Mouse (Mus musculus) hindbrain, postnatal 0 days (tissue): ENCODE measurements around the gene Mgp. TPM values are rescaled to one million over a fixed set of nuclear protein-coding genes. Genes with fewer than 3 reads are reported as not detected.

Experiments
- ATAC-seq: fragments of 200-750 bp; cut with Nextera tagmentation; 2 replicates; pipeline ENCODE4 v1.8.0; 2017; ENCODE audit warnings: mild to moderate bottlenecking, moderate TSS enrichment, moderate library complexity
- DNase-seq: peaks from one replicate; pipeline ENCODE4 v3.0.0-alpha.2; 2015; ENCODE audit warnings: low spot score
- H3K27ac ChIP-seq: fragments of 300-500 bp; sonication (generic); 2 replicates; pipeline ENCODE4 v1.5.1; 2014; ENCODE audit warnings: mild to moderate bottlenecking
- H3K27me3 ChIP-seq: fragments of 300-500 bp; sonication (generic); 2 replicates; pipeline ENCODE4 v1.6.1; 2014; ENCODE audit warnings: low read length, mixed read lengths; ENCODE audit not compliant: insufficient read depth
- H3K36me3 ChIP-seq: fragments of 300-500 bp; sonication (generic); 2 replicates; pipeline ENCODE4 v1.6.1; 2014; ENCODE audit warnings: low read length, mixed read lengths; ENCODE audit not compliant: insufficient read depth
- H3K4me1 ChIP-seq: fragments of 300-500 bp; sonication (generic); 2 replicates; pipeline ENCODE4 v1.6.1; 2014; ENCODE audit warnings: antibody characterized with exemption, low read length, mixed read lengths; ENCODE audit not compliant: insufficient read depth
- H3K4me2 ChIP-seq: fragments of 300-500 bp; sonication (generic); 2 replicates; pipeline ENCODE4 v1.6.1; 2014; ENCODE audit warnings: low read depth, mild to moderate bottlenecking, low read length, moderate library complexity, mixed read lengths
- H3K4me3 ChIP-seq: fragments of 300-500 bp; sonication (generic); 2 replicates; pipeline ENCODE4 v1.5.1; 2014; ENCODE audit warnings: low read length
- H3K9ac ChIP-seq: fragments of 300-500 bp; sonication (generic); replicated peaks from 2 replicates; pipeline ENCODE4 v1.6.1; 2014; ENCODE audit warnings: mild to moderate bottlenecking, low read length, moderate library complexity, mixed read lengths
- H3K9me3 ChIP-seq: fragments of 300-500 bp; sonication (generic); 2 replicates; pipeline ENCODE4 v1.6.1; 2016; ENCODE audit warnings: low read length, mixed read lengths
- CTCF ChIP-seq: IDR thresholded peaks from 2 replicates; pipeline ENCODE4 v1.5.1; 2016; ENCODE audit warnings: antibody characterized with exemption, control low read depth, low read depth
- WGBS: fragments of 180-500 bp; shearing (Covaris S2); extraction: QIAGEN DNeasy Blood & Tissue Kit; methylation state at CpG from one replicate; pipeline ENCODE4 v1.1.7; 2014; 5-methylcytosine and 5-hydroxymethylcytosine counted together
- polyA plus RNA-seq: library from polyadenylated mRNA; unstranded; fragments of >200 nt; fragmentation: Nextera tagmentation; extraction: Ambion mirVana; gene quantifications from 2 replicates; pipeline ENCODE4 v1.2.1, GENCODE M21; 2015
- total RNA-seq: library from RNA; depleted of rRNA; stranded (reverse); fragments of >200 nt; gene quantifications from 2 replicates; pipeline ENCODE4 v1.2.3, GENCODE M21; 2014; rRNA removed

Mgp gene
- total RNA-seq: 23.6 and 34.6 TPM in 2 replicates
- polyA plus RNA-seq: 74.4 and 81.8 TPM in 2 replicates

DNA sequence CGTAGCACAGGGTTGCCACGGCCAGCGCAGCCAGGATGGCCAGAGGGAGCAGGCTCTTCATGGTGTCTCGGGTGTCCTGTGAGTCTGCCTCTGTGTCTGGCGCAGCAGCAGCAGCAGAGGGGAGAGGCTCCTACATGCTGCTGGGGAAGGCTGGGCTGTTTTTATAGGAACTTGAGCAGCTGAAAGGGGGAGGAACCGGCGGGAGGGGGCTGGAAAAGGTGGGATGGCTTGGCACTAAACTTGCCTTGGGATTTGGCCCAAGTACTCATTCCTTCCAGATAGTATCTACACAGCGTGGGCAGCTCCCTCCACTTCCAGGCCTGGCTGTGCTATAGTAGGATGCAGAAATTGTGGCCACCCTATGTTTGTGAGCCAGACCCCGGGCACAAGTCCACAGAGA lies at the start of gene Mgp:
Mgp (minus strand) TSS at position 154 of the 400 bp plus-strand sequence.
- no peaks in the 10 kb centered on the region for H3K36me3 ChIP-seq
- no peaks in the 10 kb centered on the region for H3K9me3 ChIP-seq
- no peak within 1 kb of the TSS for H3K9ac ChIP-seq
- no peaks in the 10 kb centered on the region for H3K27me3 ChIP-seq
- ATAC-seq (no peak), DNase-seq (no peak)
- H3K4me3 ChIP-seq: no peak within 1 kb of the TSS
- no peak for TF ChIP-seq CTCF
- H3K4me1 ChIP-seq: no peaks in the 10 kb centered on the region
- 50% methylated on average over 9 of the region's 9 CpGs for WGBS
- 0 out of 2 replicates have a peak within 1 kb of the TSS, but pooled peaks have one; percentile 5 for H3K4me2 ChIP-seq
- no peak within 1 kb of the TSS for H3K27ac ChIP-seq

DNA sequence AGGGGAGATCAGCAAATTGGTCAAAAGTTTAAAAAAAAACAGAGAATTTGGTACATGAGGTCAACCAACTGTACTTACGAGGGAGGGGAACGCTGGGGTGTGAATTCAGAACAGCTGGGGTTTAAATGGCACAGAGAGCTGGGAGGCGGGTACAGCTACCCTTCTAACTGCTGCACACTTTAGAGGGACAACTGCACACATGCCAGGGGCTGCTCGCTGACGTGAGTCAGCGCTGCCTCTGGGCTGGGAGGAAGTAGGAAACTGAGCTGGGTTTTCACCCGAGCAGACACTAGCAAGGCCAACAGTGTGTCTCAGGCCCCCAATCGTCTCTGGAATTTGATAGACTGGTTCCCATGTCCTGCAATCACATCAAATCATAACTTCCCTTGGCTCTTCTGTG lies 49.4 kb upstream of the Mgp start:
- no peak for TF ChIP-seq CTCF
- Histone ChIP-seq H3K27ac (no peak overlapping the region), H3K4me2 (no peak overlapping the region), H3K4me1 (no peaks in the 10 kb centered on the region), H3K27me3 (no peaks in the 10 kb centered on the region), H3K36me3 (no peaks in the 10 kb centered on the region), H3K9me3 (no peaks in the 10 kb centered on the region), H3K4me3 (no peak overlapping the region), H3K9ac (no peak overlapping the region)
- 77% methylated on average over 8 of the region's 8 CpGs for WGBS
- DNase-seq (no peak), ATAC-seq (no peak)

DNA sequence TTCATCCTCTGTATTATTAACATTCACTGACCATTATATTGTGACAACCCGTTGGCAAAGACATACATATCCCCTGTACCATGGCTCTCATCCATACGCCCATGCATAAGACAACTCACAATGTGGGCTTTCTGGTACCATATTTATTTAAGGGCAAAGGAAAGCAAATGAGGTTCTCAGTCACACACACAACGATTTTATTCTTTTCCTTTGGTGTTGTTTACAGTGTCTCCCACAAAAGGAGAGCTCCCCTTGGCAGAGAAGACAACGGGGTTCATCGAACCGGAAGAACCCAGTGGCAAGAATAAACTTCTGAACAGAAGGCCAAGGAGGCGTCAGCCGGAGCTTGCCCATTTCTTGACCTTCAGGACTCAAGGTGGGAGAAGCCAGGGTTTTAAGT lies 47.9 kb upstream of the Mgp start, which contains the start of gene Pde6h:
Pde6h (plus strand) TSS at position 301 of the 400 bp plus-strand sequence.
- no peak for DNase-seq
- Histone ChIP-seq H3K4me1 (no peaks in the 10 kb centered on the region), H3K4me3 (no peak within 1 kb of the TSS), H3K9me3 (no peaks in the 10 kb centered on the region), H3K4me2 (no peak within 1 kb of the TSS), H3K9ac (no peak within 1 kb of the TSS), H3K27me3 (no peaks in the 10 kb centered on the region), H3K27ac (no peak within 1 kb of the TSS), H3K36me3 (no peaks in the 10 kb centered on the region)
- ATAC-seq: no peak
- WGBS: 80% methylated on average over 8 of the region's 8 CpGs
- no peak for TF ChIP-seq CTCF

DNA sequence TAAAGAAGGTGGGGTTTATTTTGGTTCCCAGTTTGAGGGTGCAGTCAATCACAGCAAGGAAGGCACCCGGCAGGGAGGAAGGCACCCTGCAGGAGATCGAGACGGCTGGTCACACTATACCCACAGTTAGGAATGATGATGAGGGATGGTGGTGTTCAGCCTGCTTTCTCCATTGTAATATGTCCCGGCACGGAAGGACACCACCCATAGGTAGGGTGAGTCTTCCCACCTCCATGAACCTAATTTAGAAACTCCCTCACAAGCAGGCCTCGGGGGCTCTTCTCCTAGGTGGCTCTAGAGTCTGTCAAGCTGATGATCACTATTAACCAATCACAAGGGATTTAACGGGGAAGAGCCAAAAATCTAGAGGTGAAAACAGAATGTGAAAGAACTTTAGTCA lies 47.2 kb upstream of the Mgp start:
- ATAC-seq: no peak
- WGBS: 86% methylated on average over 7 of the region's 7 CpGs

DNA sequence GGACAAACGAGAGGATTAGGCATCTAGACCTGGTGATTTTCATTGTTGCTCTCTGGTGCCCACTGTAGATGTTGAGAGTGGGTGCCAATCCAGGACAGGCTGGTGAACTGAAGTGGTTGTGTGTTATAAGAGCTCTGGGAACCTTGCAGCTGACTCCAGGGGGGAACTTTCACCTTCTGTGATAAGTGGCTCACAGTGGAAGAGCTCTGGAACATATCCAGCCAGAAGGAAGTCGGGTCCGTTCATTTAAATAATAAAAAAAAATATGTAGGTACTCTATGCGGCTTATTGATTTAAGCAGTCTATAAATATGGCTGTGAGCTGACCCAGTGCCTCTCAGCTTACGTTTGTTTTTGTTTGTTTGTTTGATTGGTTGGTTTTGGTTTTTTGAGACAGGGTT lies 46.5 kb upstream of the Mgp start, which contains the start of gene Erp27:
Erp27 (minus strand) TSS at position 101 of the 400 bp plus-strand sequence.
- 79% methylated on average over 5 of the region's 5 CpGs for WGBS
- no peaks in the 10 kb centered on the region for H3K9me3 ChIP-seq

More for the DNA sequence above, 47.2 kb upstream of the Mgp start:
- H3K4me1 ChIP-seq: no peaks in the 10 kb centered on the region
- no peaks in the 10 kb centered on the region for H3K9me3 ChIP-seq
- no peak overlapping the region for H3K27ac ChIP-seq
- no peaks in the 10 kb centered on the region for H3K27me3 ChIP-seq
- no peak for DNase-seq
- H3K9ac ChIP-seq: no peak overlapping the region
- no peak overlapping the region for H3K4me2 ChIP-seq
- TF ChIP-seq CTCF: no peak
- H3K36me3 ChIP-seq: no peaks in the 10 kb centered on the region
- no peak overlapping the region for H3K4me3 ChIP-seq

DNA sequence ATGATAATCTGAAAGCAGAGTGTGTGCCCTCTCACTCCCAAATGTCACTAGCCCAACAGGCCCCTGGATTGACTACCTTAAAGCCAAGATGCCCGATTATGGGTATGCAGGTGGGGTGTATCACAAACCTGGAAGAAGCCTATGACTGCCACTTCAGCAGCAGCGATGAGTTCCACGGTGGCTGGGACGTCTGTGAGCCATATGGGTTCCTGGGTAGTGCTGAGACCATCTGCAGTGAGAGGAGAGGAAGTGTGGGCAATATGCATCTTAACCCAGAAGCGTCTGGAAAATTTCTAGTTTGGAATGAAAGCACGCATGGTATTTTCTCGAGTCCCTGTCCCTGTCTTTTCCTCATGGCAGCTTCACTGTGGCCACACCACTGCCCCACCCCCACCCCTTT lies 46.0 kb upstream of the Mgp start:
- DNase-seq: no peak

More for the DNA sequence above, 46.5 kb upstream of the Mgp start, which contains the start of gene Erp27:
- Histone ChIP-seq H3K4me2 (no peak within 1 kb of the TSS), H3K36me3 (no peaks in the 10 kb centered on the region), H3K27ac (no peak within 1 kb of the TSS), H3K4me1 (no peaks in the 10 kb centered on the region), H3K9ac (no peak within 1 kb of the TSS), H3K4me3 (no peak within 1 kb of the TSS), H3K27me3 (no peaks in the 10 kb centered on the region)
- DNase-seq (no peak), ATAC-seq (no peak)
- no peak for TF ChIP-seq CTCF

More for the DNA sequence above, 46.0 kb upstream of the Mgp start:
- H3K4me3 ChIP-seq: no peak overlapping the region
- no peak for ATAC-seq
- no peak for TF ChIP-seq CTCF
- H3K9ac ChIP-seq: no peak overlapping the region
- WGBS: 77% methylated on average over 7 of the region's 7 CpGs
- no peaks in the 10 kb centered on the region for H3K9me3 ChIP-seq
- no peaks in the 10 kb centered on the region for H3K4me1 ChIP-seq
- no peak overlapping the region for H3K27ac ChIP-seq
- H3K36me3 ChIP-seq: no peaks in the 10 kb centered on the region
- H3K4me2 ChIP-seq: no peak overlapping the region
- no peaks in the 10 kb centered on the region for H3K27me3 ChIP-seq
